Mouse (Mus musculus) regulatory T cell (primary cell): ENCODE data around the gene Wipf1.

Source experiments
- in situ Hi-C: fragments of 300-600 bp; cut with MboI, MseI; formaldehyde crosslinking; loops from one replicate; pipeline ENCODE4 v1.15.1; 2025; ENCODE audit warnings: high pct_unique_total_duplicates

Gene Wipf1

DNA sequence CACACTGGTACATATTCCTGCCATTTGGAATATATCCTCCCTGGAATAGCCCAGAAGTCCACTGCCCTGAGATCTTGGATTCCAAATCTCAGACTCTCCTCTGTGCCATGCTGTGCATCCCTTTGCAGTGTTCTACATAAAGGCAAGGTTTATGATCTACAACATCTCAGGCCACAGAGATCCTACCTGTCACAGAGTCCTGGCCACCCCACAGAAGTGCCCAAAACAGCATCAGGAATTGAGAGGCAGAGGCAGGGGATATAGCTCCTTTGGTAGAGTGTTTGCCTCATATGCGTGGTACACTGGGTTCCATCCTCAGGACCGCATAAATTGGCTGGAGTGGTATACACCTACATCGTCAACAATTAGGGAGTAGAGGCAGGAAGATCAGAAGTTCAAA is 135.1 kb downstream of the Wipf1 start:
- in situ Hi-C loops, result no loop called here

DNA sequence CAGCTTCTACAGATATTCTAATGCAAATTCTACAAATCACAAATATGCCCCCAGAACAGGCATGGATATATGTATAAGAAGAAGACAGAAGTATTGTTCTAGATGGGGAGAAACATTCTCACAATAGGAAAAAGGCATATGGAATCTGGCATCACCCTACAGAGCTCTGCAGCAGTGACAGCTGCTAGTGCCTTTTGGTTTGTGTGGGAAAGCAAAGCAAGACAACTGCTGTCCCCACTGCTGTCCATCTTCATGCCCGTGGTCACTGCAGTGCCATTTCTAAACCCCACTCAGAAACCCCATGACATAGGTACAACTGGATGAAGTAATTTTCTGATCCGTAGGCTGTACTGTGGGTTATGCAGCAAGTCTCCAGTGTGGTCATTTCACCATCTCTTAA is 136.8 kb downstream of the Wipf1 start:
- in situ Hi-C loops, result no loop called here

DNA sequence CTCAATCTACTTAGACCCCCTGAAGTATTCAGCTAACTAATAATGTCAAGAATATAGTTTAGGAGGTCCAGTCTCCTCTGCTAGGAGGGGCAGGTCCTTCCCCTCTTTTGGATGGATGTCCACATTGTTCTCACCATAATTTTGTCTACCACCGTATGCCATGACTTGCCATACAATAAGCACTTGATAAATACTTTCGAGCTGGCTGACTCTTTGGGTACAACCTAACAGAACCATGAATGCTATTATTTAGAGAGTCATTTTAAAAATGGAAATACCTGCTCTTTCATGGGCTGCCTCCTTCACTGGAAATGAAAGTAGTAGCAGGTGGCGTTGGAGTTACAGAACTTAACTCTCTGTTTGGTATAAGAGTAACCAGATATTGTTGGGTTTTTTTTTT is 139.6 kb downstream of the Wipf1 start:
- in situ Hi-C loops, result no loop called here

DNA sequence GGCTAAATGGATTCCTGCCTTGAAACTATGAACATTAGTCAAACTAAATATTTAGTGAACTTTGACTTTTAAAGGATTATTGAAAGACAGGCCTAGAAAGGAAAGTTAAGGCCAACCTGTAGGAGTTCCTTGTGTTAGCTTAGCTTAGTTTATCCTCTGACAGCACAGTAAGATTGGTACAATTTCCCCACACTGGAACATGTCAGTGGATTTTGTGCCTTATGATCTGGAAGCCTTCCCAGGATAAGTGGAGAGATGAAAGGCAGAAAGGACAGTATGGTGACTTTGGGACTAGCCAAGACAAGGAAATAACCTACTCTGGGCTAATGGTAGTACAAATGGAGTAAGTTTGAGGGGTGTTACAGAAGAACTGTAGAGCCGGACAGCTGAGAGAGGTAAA is 141.7 kb downstream of the Wipf1 start:
- in situ Hi-C loops, result no loop called here

DNA sequence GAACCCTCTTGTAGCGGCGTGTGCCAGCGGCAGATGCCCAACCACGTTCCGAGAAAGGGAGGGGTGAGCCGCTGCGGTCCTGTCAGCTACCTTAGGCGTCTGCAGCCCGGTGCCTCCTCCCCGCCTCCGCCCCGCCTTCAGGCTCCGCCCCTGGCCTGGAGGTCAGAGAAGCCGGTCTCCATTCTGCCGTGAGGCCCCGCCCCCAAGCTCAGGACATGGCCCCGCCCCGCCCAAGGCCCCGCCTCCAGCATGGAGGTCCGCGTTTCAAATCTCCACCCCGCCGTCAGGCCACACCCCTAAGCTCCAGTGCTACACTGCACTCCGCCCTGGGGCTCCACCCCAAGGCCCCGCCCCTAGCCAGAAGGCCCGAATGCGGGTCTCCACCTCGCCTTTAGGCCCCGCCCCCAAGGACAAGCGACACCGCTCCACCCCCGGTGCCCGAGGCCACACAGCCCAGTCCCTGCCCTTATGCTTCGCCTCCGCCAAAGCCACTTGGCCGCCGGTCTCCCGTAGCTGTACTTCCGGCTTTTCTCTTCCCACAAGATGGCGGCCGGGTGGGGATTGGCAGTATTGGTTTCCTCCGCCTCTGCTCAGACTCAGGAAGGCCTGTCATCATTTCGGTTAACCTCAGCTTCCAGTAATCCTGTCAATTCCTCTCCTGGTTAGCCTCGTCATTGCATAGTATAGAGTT is 143.0 kb downstream of the Wipf1 start, which contains the start of gene Gpr155:
Gpr155 (minus strand) TSS at position 217 of the 691 bp plus-strand sequence.
- in situ Hi-C loops, result no loop called here

DNA sequence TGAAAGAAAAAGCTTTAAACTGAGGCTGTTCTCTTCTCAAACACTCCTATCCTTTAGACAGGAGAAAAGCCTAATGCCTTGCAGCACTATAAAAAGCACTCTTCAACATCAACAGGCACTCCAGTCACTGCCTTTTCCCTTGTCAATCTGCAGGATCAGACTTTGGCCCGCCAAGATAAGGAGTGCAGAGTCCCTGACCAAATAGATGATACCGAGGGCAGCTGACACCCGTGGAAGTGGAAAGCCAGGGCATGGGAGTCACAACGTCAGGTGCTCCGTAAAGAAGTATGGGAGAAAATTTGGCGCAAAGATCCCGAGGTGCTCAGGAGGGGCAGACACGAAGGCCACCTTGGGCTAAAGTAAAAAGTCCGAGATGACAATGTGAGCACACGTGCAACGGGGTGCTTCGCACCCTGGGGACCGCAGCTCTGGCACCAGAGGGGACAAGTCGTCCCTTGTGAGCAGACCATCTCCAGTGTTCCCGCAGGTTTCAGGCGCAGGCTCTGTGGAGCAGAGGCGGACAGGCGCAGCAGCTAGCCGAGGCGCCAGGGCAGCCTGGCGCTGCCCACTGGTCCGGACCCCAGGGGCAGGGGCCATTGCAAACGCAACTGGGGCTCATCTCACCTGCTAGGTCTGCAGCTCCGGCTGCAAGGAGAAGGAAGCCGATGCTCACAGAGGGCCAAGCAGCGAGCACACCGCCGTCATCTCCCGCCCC is 143.7 kb downstream of the Wipf1 start:
- in situ Hi-C loops, result no loop called here

DNA sequence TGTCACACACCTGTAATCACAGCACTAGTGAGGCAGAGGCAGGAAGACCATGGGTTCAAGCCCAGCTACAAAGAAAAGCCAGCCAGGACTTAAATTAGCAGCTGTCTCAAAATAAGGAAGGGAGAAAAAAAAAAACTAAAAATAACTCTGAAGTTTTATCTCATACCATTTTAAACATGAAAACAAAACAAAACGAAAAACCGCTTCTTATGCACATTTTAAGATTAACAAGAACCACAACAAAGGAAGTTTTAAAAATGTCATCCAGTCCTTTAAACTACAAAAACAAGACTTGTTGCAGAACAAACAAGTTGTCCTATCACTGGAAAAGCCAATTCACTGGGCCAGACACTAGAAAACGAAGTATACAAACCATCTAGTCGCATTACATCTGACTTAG is 144.4 kb downstream of the Wipf1 start:
- in situ Hi-C loops, result no loop called here

DNA sequence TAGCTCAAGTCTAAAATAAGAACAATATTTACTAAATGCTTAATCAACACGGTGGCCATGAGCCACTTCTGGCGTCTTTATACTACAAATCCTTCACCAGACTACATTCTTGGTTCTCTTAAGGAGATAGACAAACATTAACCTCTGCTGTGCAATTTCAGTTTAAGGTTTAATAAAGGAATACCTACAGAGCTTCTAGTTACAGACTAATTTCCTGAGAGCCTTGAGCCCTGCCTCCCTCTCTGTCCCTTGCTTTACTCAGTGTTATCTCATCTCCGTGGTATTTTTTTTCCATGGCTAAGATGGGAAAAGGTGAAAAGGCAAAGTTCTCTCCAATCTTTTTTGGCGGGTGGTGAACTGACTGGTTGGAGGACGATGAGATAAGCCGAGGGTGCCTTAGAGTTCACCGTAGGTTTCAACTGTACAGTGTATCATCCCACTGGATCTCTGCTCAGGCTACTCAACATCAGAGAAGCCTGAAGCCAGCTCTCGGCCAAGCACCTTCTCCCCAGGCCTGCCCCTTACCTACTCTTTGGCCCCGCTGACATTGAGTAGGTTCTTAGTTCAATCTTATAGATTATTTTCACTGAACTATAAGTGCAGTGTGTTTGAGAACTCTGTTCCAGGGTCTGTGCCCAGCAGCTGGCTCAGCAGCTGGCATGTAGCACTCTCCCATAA is 149.1 kb downstream of the Wipf1 start:
- in situ Hi-C loops, result no loop called here

DNA sequence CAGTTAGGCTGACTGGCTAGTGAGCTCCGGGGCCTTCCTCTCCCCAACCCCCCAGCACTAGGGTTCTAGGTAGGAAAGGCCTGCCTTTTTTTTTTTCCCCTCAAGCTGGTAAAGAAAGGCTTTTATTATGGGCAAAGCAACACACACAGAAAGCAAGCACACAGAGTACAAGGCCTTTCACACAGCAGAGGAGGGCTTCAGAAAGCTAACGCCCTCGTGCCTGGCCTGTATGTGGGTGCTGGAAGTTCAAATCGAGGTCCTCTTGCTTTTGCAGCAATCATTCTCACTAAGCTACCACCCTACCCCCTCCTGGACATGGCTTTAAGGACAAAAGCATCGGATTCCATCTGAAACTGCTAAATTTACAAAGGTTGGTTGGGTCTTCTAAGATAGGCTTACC is 149.9 kb downstream of the Wipf1 start:
- in situ Hi-C loops, result no loop called here
